ENCODE assay signal across 7 mouse cellular contexts in the genomic region with DNA sequence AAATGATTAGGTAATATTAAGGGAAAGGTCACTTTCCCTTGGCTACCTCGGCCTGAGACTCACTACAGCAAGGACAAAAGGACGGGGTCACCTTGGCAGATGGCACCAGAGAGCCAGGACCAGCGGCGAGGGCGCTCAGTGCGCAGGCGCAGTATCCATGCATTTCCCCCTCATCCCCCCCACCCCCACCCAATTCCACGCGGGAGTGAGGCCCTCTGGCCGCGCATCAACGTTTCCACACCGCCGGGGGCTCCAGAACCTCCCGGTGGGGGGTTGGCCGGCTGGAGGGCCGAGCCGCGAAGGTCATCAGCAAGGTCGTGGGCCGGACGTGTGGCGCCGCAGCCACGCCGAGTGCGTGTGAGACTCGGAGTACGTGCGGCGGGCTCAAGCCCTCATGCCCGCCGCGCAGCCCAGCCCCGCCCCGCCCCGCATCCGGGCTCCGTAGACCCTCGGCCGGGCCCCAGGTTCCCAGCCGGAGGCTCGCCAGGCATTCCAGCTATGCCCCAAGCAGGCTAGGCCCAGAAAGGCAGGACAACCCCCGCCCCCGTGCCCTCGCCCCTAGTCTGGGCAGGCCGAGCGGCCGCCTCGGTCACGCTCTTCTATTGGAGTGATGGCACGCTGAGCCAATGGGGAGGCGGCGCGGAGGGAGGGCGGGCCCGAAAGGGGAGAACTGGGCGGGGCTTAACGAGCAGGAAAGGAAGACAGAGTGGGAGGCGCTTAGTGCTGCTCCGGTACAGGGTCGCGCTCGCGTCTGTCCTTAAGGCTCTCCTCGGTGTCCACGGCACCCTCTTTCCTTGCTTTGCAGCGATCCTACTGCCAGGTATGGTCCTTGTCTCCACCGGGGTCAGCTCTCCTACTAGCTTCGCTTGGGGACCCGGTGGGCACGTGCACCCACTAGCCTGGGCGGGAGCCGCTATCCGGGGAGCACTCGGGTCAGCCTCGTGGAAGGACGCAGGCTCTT. TPM values are rescaled to one million over a fixed set of nuclear protein-coding genes. Genes with fewer than 3 reads are reported as not detected.
DNase-seq lines count a peak whose midpoint lies in the region; ATAC-seq lines count a peak whose summit lies in the region.

TSS of gene Eno1 (plus strand) at position 201 of the 961 bp plus-strand sequence.

- H3K4me1 ChIP-seq in intestine, embryonic 15.5 days (replicated peaks) = peaks cover 31% of the 10 kb centered on the region
- H3K4me1 ChIP-seq in midbrain, embryonic 10.5 days = peaks cover 68% of the 10 kb centered on the region

- peak; percentile 97 for DNase-seq in adrenal gland, adult 18-20 months (ENCODE audit: low spot score in 2 of 2)
- DNase-seq in embryo, embryonic 11 days = peak; percentile 99
- peak; percentile 96 to 97 for DNase-seq in gastrocnemius, postnatal 36 days
- peak; percentile 94 to 96 for DNase-seq in left cerebral cortex, postnatal 25 days (ENCODE audit: low spot score in 2 of 2)
- DNase-seq in midbrain, embryonic 10.5 days (ENCODE audit: low spot score) = peak; percentile 100
- DNase-seq in right cerebral cortex, postnatal 4 days = peak; percentile 99

- under 1% methylated on average over 77 of the region's 78 CpGs for WGBS in intestine, embryonic 15.5 days
- WGBS in midbrain, embryonic 10.5 days = under 1% methylated on average over 78 of the region's 78 CpGs

- H3K27me3 ChIP-seq in intestine, embryonic 15.5 days (replicated peaks) = no peaks in the 10 kb centered on the region
- peaks cover 4% of the 10 kb centered on the region; the same call in 1 of the 2 replicates for H3K27me3 ChIP-seq in midbrain, embryonic 10.5 days (ENCODE audit: low read depth, poor library complexity, severe bottlenecking)

- H3K27ac ChIP-seq in intestine, embryonic 15.5 days = peak within 1 kb of the TSS; percentile 97
- H3K27ac ChIP-seq in midbrain, embryonic 10.5 days (replicated peaks) = peak within 1 kb of the TSS; percentile 99

- H3K4me3 ChIP-seq in intestine, embryonic 15.5 days (replicated peaks) = peak within 1 kb of the TSS; percentile 77
- peak within 1 kb of the TSS; percentile 95 for H3K4me3 ChIP-seq in midbrain, embryonic 10.5 days

- peak within 1 kb of the TSS; percentile 78 for H3K4me2 ChIP-seq in intestine, embryonic 15.5 days (replicated peaks)

- peaks cover 9% of the 10 kb centered on the region for H3K36me3 ChIP-seq in intestine, embryonic 15.5 days
- H3K36me3 ChIP-seq in midbrain, embryonic 10.5 days = peaks cover 31% of the 10 kb centered on the region

- H3K9me3 ChIP-seq in intestine, embryonic 15.5 days = no peaks in the 10 kb centered on the region
- no peaks in the 10 kb centered on the region for H3K9me3 ChIP-seq in midbrain, embryonic 10.5 days (replicated peaks)

- peak; percentile 98 for ATAC-seq in intestine, embryonic 15.5 days

- peak within 1 kb of the TSS; percentile 91 for H3K9ac ChIP-seq in intestine, embryonic 15.5 days

- intact Hi-C loops in gastrocnemius, postnatal 36 days (cut with DNase I) = no loop called here
- intact Hi-C loops in left cerebral cortex, postnatal 25 days (cut with DNase I) = no loop called here

RNA-seq across cellular contexts. Expression of gene Eno1, which starts in this region (rescaled TPM):
- total RNA-seq in adrenal gland, adult 18-20 months (2021) = 100 to 1,000 TPM; 471 to 935 TPM
- total RNA-seq in gastrocnemius, postnatal 36 days (2021) = 100 to 1,000 TPM; 104 to 128 TPM
- polyA plus RNA-seq in intestine, embryonic 15.5 days (2015; fragmentation: Nextera tagmentation; extraction: Ambion mirVana) = 1,894 and 1,951 TPM in 2 replicates
- total RNA-seq in left cerebral cortex, postnatal 25 days (2021) = 100 to 1,000 TPM; 424 to 432 TPM
- 2,531 and 3,331 TPM in 2 replicates for polyA plus RNA-seq in midbrain, embryonic 10.5 days (2016; fragmentation: Nextera tagmentation; extraction: Ambion mirVana)

Comparison
In these comparisons a context has a peak if more than half of its experiments do, and no peak if none do; other contexts are left out.
1. Peak in every context shown above with its lines: DNase-seq, ATAC-seq, H3K4me3 ChIP-seq and H3K27ac ChIP-seq.